Mouse (Mus musculus) myocyte (in vitro differentiated cells): ENCODE measurements around the gene Cdhr1.

Experiments
- CEBPB ChIP-seq: IDR thresholded peaks from 2 replicates; pipeline ENCODE4 v1.6.1; 2011; ENCODE audit warnings: mild to moderate bottlenecking, moderate library complexity; ENCODE audit not compliant: poor library complexity, insufficient read depth, severe bottlenecking
- E2F4 ChIP-seq: IDR thresholded peaks from one replicate; pipeline ENCODE4 v1.6.1; 2011; ENCODE audit warnings: mild to moderate bottlenecking, control low read depth, moderate library complexity; ENCODE audit not compliant: insufficient read depth
- MAX ChIP-seq: IDR thresholded peaks from one replicate; pipeline ENCODE4 v1.6.1; 2011; ENCODE audit warnings: low read depth, mild to moderate bottlenecking, control low read depth
- MYOD1 ChIP-seq, 3 experiments: IDR thresholded peaks; one replicate each; pipeline ENCODE4 v1.6.1; 2011; ENCODE audit warnings: control low read depth in 2 of 3, low read depth in 2 of 3, mild to moderate bottlenecking in 2 of 3, moderate library complexity in 1 of 3; ENCODE audit not compliant: insufficient read length in 2 of 3, control insufficient read depth in 1 of 3
- MYOG ChIP-seq, 3 experiments: IDR thresholded peaks; one replicate each; pipeline ENCODE4 v1.6.1; 2011; ENCODE audit warnings: control low read depth in 2 of 3, low read depth in 2 of 3, mild to moderate bottlenecking in 2 of 3; ENCODE audit not compliant: insufficient read length in 2 of 3, control insufficient read depth in 1 of 3, insufficient read depth in 1 of 3
- POLR2A ChIP-seq: IDR thresholded peaks from one replicate; pipeline ENCODE4 v1.6.1; 2011; ENCODE audit warnings: low read depth, mild to moderate bottlenecking, control low read depth, moderate library complexity; ENCODE audit not compliant: insufficient read length
- POLR2AphosphoS2 ChIP-seq: IDR thresholded peaks from one replicate; pipeline ENCODE4 v1.6.1; 2011; ENCODE audit warnings: low read depth, control low read depth; ENCODE audit not compliant: insufficient read length
- REST ChIP-seq: IDR thresholded peaks from one replicate; pipeline ENCODE4 v1.6.1; 2011; ENCODE audit warnings: mild to moderate bottlenecking, control low read depth, moderate library complexity; ENCODE audit not compliant: insufficient read depth, insufficient read length
- SRF ChIP-seq: IDR thresholded peaks from one replicate; pipeline ENCODE4 v1.6.1; 2011; ENCODE audit warnings: low read depth; ENCODE audit not compliant: control insufficient read depth, insufficient read length
- TCF12 ChIP-seq: IDR thresholded peaks from one replicate; pipeline ENCODE4 v1.6.1; 2011; ENCODE audit warnings: mild to moderate bottlenecking, control low read depth; ENCODE audit not compliant: poor library complexity, insufficient read depth, severe bottlenecking
- USF1 ChIP-seq: IDR thresholded peaks from one replicate; pipeline ENCODE4 v1.6.1; 2011; ENCODE audit warnings: low read depth, mild to moderate bottlenecking, control low read depth, moderate library complexity

DNA sequence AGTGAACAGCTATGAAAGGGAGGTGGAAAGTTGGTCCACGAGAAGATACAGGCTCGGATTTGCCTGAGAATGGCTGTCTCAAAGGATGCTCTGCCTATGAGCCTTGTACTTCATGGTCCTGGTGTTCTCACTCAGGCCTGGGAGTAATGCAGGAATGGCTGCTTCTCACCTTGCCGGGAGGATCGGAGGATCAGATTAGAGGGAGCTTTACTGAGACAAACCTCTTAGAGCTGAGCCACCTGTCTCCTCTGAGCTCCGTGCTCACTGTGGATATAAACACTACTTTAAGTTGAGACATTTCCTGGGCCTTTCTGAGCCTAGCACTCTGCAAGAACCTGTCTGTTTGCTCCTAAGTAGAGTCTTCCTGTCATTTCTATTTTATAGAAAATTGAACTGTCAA, 3.4 kb upstream of the Cdhr1 start:
- TF ChIP-seq E2F4 (no peak), MYOG (IDR thresholded peaks at IDR 0.05; ENCODE audit: control insufficient read depth in 1 of 3, insufficient read depth in 1 of 3, insufficient read length in 2 of 3, low read depth in 2 of 3) (no peak), USF1 (no peak), POLR2A (no peak), MYOD1 (IDR thresholded peaks at IDR 0.05; ENCODE audit: control insufficient read depth in 1 of 3, insufficient read length in 2 of 3, low read depth in 2 of 3) (no peak), MAX (no peak), TCF12 (no peak), CEBPB (no peak), POLR2AphosphoS2 (no peak), SRF (no peak), REST (no peak)
